Mouse (Mus musculus): ENCODE data around the gene Rab5c.

GRCm38 (mm10) chr11:100728601-100729000 is 9.4 kb downstream of the Rab5c start:
- TF ChIP-seq POLR2A (IDR thresholded peaks at IDR 0.05; ENCODE audit: insufficient read depth, low read depth, low read length): no peak
- no peak for TF ChIP-seq CTCF (IDR thresholded peaks at IDR 0.05; ENCODE audit: insufficient read depth, low read depth, low read length)
